Mouse (Mus musculus): ENCODE results near the gene Npas3. TPM values are rescaled to one million over a fixed set of nuclear protein-coding genes. Genes with fewer than 3 reads are reported as not detected.

Npas3 gene
- polyA plus RNA-seq, 1 experiment from 2014 or later: 0.08 TPM

DNA sequence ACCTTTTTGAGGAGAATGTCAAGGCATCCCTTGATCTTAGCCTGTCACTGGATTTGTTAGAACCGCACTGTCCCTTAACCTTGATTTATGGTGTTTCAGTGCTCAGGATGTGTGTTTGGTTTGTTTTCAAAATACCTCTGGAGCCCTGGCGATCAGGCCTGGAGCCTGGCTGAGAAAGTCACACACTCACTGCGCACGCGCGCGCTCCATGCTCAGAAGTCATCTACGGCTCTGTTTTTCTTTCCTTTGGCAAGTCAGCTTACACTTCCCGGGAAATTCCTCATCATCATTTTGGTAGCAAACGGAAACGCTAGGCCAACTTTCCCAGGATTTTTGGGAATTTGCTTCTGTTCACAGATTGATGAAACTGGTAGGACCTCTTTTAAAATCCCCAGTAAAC lies 519.9 kb downstream of the Npas3 start:
- H3K4me3 ChIP-seq (ENCODE audit: low read depth, low read length): no peak overlapping the region
- no peak overlapping the region for H3K4me2 ChIP-seq (ENCODE audit: low read depth, low read length)
- DNase-seq (no peak), ATAC-seq (no peak)
- H3K36me3 ChIP-seq (replicated peaks; ENCODE audit: insufficient read depth, low read length): no peaks in the 10 kb centered on the region
- H3K27ac ChIP-seq (ENCODE audit: low read depth): no peak overlapping the region
- TF ChIP-seq CTCF (IDR thresholded peaks at IDR 0.05; ENCODE audit: low read depth): no peak
- TF ChIP-seq EP300 (IDR thresholded peaks at IDR 0.05; ENCODE audit: low read depth): no peak
- H3K4me1 ChIP-seq (ENCODE audit: insufficient read depth): no peaks in the 10 kb centered on the region
- H3K9me3 ChIP-seq (ENCODE audit: low read length): no peaks in the 10 kb centered on the region
- WGBS (ENCODE audit: insufficient replicate concordance): 81% methylated on average over 11 of the region's 11 CpGs
- H3K9ac ChIP-seq (replicated peaks): no peak overlapping the region
- H3K27me3 ChIP-seq (ENCODE audit: insufficient read depth, low read length): no peaks in the 10 kb centered on the region

DNA sequence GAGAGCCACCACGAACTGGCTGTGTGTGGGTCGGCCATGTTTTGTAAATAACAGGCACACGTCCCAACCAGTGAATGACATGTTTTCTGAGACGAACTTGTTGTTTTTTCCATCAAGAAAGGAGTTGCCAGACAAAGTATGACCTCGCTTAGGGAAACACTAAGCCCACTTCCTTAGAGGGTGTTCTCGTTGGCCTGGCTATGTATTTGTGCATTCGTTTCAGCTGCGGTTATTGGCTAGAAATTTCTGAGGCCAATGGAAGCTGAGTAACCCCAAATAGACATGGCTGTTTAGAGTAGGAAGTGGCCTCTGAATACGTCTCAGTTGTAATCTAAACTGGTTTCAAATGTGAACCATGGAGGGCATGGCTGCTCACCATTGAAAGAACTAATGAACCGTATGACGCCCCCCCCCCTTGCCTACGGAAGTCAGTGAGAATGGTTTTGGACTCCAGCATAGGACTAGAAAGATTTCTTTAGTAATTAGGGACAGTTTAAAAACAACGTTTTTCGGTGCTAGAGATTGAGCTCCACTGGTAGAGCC lies 523.0 kb downstream of the Npas3 start:
- TF ChIP-seq CTCF (IDR thresholded peaks at IDR 0.05; ENCODE audit: low read depth) (no peak), EP300 (IDR thresholded peaks at IDR 0.05; ENCODE audit: low read depth) (no peak)
- Histone ChIP-seq H3K4me3 (ENCODE audit: low read depth, low read length) (no peak overlapping the region), H3K27ac (ENCODE audit: low read depth) (no peak overlapping the region), H3K9ac (replicated peaks) (no peak overlapping the region), H3K4me1 (ENCODE audit: insufficient read depth) (no peaks in the 10 kb centered on the region), H3K9me3 (ENCODE audit: low read length) (no peaks in the 10 kb centered on the region), H3K27me3 (ENCODE audit: insufficient read depth, low read length) (no peaks in the 10 kb centered on the region), H3K36me3 (replicated peaks; ENCODE audit: insufficient read depth, low read length) (no peaks in the 10 kb centered on the region), H3K4me2 (ENCODE audit: low read depth, low read length) (no peak overlapping the region)
- ATAC-seq (no peak), DNase-seq (no peak)
- 71% methylated on average over 14 of the region's 14 CpGs for WGBS (ENCODE audit: insufficient replicate concordance)

DNA sequence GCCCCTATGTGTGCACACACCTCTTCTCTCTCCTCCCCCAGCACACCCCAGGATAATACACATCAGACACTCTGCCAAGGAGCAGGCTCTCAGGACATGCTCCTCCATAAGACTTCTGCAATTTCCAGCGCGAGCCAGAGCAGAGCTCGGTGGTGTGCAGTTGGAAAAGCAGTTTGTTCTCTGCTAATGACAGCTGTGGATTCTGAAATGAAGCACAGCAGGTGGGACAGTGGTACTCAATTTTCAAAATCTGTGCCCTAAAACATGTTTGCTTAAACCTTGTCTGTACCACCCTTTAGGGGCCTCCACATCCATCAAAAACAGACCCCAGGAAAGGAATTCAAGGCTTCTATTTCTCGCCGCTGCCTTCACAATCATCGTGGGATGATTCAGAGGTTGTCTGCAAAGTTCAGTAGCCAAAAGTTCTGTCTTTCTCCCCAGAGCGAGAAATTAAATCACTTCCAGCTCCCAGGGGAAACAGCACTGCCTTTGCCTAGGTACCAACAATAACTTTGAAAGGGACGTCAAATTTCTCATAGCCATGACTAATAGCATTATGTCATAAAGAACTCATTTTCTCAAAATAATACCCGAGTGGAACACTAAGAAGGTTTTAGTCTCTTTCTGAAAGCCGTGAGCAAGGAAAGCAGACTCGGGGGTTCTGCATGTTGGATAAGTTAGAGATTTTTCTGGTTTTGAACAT lies 533.5 kb downstream of the Npas3 start:
- ATAC-seq: no peak
- WGBS (ENCODE audit: insufficient replicate concordance): 72% methylated on average over 11 of the region's 11 CpGs
- Histone ChIP-seq H3K9ac (replicated peaks) (no peak overlapping the region), H3K4me3 (ENCODE audit: low read depth, low read length) (no peak overlapping the region), H3K4me2 (ENCODE audit: low read depth, low read length) (no peak overlapping the region), H3K27ac (ENCODE audit: low read depth) (no peak overlapping the region), H3K36me3 (replicated peaks; ENCODE audit: insufficient read depth, low read length) (no peaks in the 10 kb centered on the region), H3K4me1 (ENCODE audit: insufficient read depth) (no peaks in the 10 kb centered on the region), H3K9me3 (ENCODE audit: low read length) (no peaks in the 10 kb centered on the region), H3K27me3 (ENCODE audit: insufficient read depth, low read length) (no peaks in the 10 kb centered on the region)
- DNase-seq: no peak
- TF ChIP-seq CTCF (IDR thresholded peaks at IDR 0.05; ENCODE audit: low read depth) (no peak), EP300 (IDR thresholded peaks at IDR 0.05; ENCODE audit: low read depth) (no peak)

DNA sequence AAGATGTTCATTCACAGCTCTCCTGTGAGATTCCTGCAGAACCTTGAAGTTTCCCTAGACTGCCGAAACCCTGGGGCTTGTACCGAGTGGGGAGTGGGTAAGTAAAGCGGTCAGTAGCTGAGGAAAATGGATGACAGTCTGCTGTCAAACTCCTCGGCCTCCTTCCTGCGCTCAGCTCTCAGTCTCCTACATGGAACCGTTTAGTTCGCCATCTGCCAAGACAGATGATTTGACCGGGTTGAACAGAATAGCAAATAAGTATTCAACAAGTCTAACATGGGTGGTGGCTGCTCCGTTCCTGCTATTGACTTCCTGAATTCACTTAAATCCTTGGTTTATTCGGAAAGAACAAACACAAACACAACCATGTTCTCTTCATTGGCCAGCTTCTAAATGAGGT lies 541.0 kb downstream of the Npas3 start:
- Histone ChIP-seq H3K4me2 (ENCODE audit: low read depth, low read length) (no peak overlapping the region), H3K36me3 (replicated peaks; ENCODE audit: insufficient read depth, low read length) (no peaks in the 10 kb centered on the region), H3K9me3 (ENCODE audit: low read length) (no peaks in the 10 kb centered on the region), H3K27me3 (ENCODE audit: insufficient read depth, low read length) (no peaks in the 10 kb centered on the region), H3K27ac (ENCODE audit: low read depth) (no peak overlapping the region), H3K9ac (replicated peaks) (no peak overlapping the region), H3K4me1 (ENCODE audit: insufficient read depth) (no peaks in the 10 kb centered on the region), H3K4me3 (ENCODE audit: low read depth, low read length) (no peak overlapping the region)
- DNase-seq (no peak), ATAC-seq (no peak)
- TF ChIP-seq CTCF (IDR thresholded peaks at IDR 0.05; ENCODE audit: low read depth): no peak
- no peak for TF ChIP-seq EP300 (IDR thresholded peaks at IDR 0.05; ENCODE audit: low read depth)
- 82% methylated on average over 10 of the region's 10 CpGs for WGBS (ENCODE audit: insufficient replicate concordance)

DNA sequence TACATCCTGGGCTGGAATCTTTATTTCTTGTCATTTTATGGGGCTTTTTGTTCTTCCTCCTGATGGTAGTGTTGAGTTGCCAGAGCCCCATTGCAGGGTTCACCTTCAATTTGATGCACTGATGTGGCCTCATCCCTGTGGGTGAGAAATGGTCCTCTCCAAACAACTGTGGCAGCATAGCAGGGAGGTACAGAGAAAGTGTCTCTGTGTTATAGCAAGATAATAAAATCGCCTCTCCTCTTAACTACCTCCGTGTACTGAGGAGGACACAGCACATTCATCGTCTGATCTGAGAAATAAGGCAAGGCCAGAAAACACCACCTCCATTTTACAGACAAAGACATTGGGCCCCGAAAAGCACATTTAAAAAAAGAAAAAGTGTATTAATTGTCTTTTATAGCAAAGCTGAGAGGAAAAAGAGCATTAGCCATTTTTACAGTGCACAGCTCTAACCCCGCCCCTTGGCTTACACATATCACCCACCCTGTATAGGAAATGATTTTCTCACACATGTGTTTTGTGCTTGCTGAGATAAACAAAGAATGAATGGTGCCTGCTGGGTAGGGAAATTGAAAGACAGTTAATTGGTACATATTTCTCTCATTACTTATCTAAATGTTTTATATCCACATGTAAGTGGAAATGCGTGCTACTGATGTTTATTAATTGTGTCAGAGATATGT lies 546.4 kb downstream of the Npas3 start:
- no peak overlapping the region for H3K27ac ChIP-seq (ENCODE audit: low read depth)
- ATAC-seq (peak; percentile 48; the same call in 1 of the 2 replicates), DNase-seq (no peak)
- no peak overlapping the region for H3K4me2 ChIP-seq (ENCODE audit: low read depth, low read length)
- no peaks in the 10 kb centered on the region for H3K9me3 ChIP-seq (ENCODE audit: low read length)
- WGBS (ENCODE audit: insufficient replicate concordance): 77% methylated on average over 6 of the region's 6 CpGs
- no peaks in the 10 kb centered on the region for H3K4me1 ChIP-seq (ENCODE audit: insufficient read depth)
- no peaks in the 10 kb centered on the region for H3K27me3 ChIP-seq (ENCODE audit: insufficient read depth, low read length)
- H3K4me3 ChIP-seq (ENCODE audit: low read depth, low read length): no peak overlapping the region
- no peaks in the 10 kb centered on the region for H3K36me3 ChIP-seq (replicated peaks; ENCODE audit: insufficient read depth, low read length)
- TF ChIP-seq CTCF (IDR thresholded peaks at IDR 0.05; ENCODE audit: low read depth) (no peak), EP300 (IDR thresholded peaks at IDR 0.05; ENCODE audit: low read depth) (0 out of 2 replicates have a peak, but pooled peaks have one; percentile 18)
- no peak overlapping the region for H3K9ac ChIP-seq (replicated peaks)

DNA sequence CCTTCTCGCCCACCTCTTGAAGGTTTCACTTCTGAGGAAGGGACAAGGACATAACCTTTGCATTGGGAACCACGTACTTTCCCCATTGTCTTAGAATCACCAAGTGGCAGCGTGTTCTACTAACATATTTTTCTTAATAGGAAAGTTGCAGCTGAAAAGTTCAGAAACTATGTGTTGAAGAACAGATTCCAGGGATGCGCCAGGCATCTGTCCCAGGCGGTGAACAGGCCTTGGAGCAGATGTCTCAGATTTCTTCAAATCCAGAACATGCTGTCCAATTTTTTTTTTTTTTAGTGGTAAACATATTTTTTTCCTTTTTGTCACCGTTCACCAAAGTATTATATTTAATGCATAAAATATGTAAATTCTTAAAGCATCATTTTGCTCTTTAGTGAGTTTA lies 553.4 kb downstream of the Npas3 start:
- H3K9ac ChIP-seq (replicated peaks): no peak overlapping the region
- no peak for DNase-seq
- WGBS (ENCODE audit: insufficient replicate concordance): 81% methylated on average over 6 of the region's 6 CpGs
- H3K4me3 ChIP-seq (ENCODE audit: low read depth, low read length): no peak overlapping the region
- no peaks in the 10 kb centered on the region for H3K36me3 ChIP-seq (replicated peaks; ENCODE audit: insufficient read depth, low read length)
- no peak overlapping the region for H3K4me2 ChIP-seq (ENCODE audit: low read depth, low read length)
- no peaks in the 10 kb centered on the region for H3K4me1 ChIP-seq (ENCODE audit: insufficient read depth)
- no peak overlapping the region for H3K27ac ChIP-seq (ENCODE audit: low read depth)
- no peaks in the 10 kb centered on the region for H3K27me3 ChIP-seq (ENCODE audit: insufficient read depth, low read length)
- H3K9me3 ChIP-seq (ENCODE audit: low read length): no peaks in the 10 kb centered on the region
- no peak for ATAC-seq
- TF ChIP-seq EP300 (IDR thresholded peaks at IDR 0.05; ENCODE audit: low read depth): no peak
- TF ChIP-seq CTCF (IDR thresholded peaks at IDR 0.05; ENCODE audit: low read depth): no peak
